Mouse (Mus musculus): ENCODE results near the gene Loxl4. TPM values are rescaled to one million over a fixed set of nuclear protein-coding genes. Genes with fewer than 3 reads are reported as not detected.

The Loxl4 gene
- polyA plus RNA-seq, 1 experiment, result 0.08 TPM

- TF ChIP-seq CTCF (IDR thresholded peaks at IDR 0.05; ENCODE audit: extremely low read depth, insufficient read depth, low read length) (no peak), POLR2A (IDR thresholded peaks at IDR 0.05; ENCODE audit: extremely low read depth, insufficient read depth, low read length) (no peak)
- no peak overlapping the region for H3K4me3 ChIP-seq (ENCODE audit: insufficient read depth, low read length)
- no peaks in the 10 kb centered on the region for H3K4me1 ChIP-seq (ENCODE audit: control insufficient read depth, insufficient read depth, low read length)
- H3K27ac ChIP-seq (ENCODE audit: insufficient read depth, low read length), result no peak overlapping the region
Measured at GRCm38 (mm10) chr19:42561991-42562390, 50.6 kb downstream of the Loxl4 start.

DNA sequence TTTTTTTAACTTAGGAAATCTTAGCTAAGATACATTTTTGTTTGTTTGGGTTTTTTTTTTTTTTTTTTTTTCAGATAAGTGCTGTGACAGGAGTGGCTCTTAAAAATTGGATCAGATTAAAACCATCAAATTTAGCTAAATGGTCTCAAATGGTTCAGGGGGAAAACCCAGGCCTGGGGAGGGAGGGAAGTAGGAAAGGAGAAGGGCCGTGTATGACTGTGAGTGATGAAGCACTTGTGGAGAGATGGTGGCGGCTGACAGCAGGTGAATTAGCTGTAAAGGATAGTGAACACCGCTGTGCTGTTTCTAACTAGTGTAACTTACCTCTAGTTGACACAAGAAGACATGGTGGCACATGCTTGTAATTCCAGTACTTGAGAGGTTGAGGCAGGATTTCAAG lies 53.9 kb downstream of the Loxl4 start:
- no peaks in the 10 kb centered on the region for H3K4me1 ChIP-seq (ENCODE audit: control insufficient read depth, insufficient read depth, low read length)
- H3K4me3 ChIP-seq (ENCODE audit: insufficient read depth, low read length), result no peak overlapping the region
- no peak overlapping the region for H3K27ac ChIP-seq (ENCODE audit: insufficient read depth, low read length)
- TF ChIP-seq POLR2A (IDR thresholded peaks at IDR 0.05; ENCODE audit: extremely low read depth, insufficient read depth, low read length), result no peak
- no peak for TF ChIP-seq CTCF (IDR thresholded peaks at IDR 0.05; ENCODE audit: extremely low read depth, insufficient read depth, low read length)

Other genes starting within 250 kb of the Loxl4 start
- 48.1 and 53.4 TPM in 2 replicates for gene Crtac1, start 181.0 kb downstream of the Loxl4 start, polyA plus RNA-seq (2012; rRNA removed)
- gene R3hcc1l, start 94.1 kb downstream of the Loxl4 start, polyA plus RNA-seq (2012; rRNA removed), result 12.4 and 14.1 TPM in 2 replicates
- gene Pyroxd2, start 140.0 kb upstream of the Loxl4 start, polyA plus RNA-seq (2012; rRNA removed), result 2.3 and 2.6 TPM in 2 replicates
- gene Hps1, start 167.2 kb upstream of the Loxl4 start, polyA plus RNA-seq (2012; rRNA removed), result 29.8 and 30.6 TPM in 2 replicates